Mouse (Mus musculus): Measurements from ENCODE around the gene Eno3. TPM values are rescaled to one million over a fixed set of nuclear protein-coding genes. Genes with fewer than 3 reads are reported as not detected.

Eno3 gene
- polyA plus RNA-seq, 1 experiment from 2014 or later = 9.6 TPM

- Histone ChIP-seq H3K36me3 (ENCODE audit: control insufficient read depth, insufficient read depth, low read length) (no peaks in the 10 kb centered on the region), H3K9ac (ENCODE audit: low read length) (no peak overlapping the region), H3K27me3 (ENCODE audit: control insufficient read depth, insufficient read depth, low read length) (no peaks in the 10 kb centered on the region), H3K4me3 (ENCODE audit: low read depth, low read length) (no peak overlapping the region), H3K27ac (replicated peaks) (no peak overlapping the region), H3K4me2 (replicated peaks; ENCODE audit: low read depth) (no peak overlapping the region), H3K4me1 (replicated peaks; ENCODE audit: control insufficient read depth, insufficient read depth) (no peaks in the 10 kb centered on the region), H3K9me3 (ENCODE audit: control insufficient read depth, low read length) (no peaks in the 10 kb centered on the region)
- no peak for ATAC-seq (ENCODE audit: low FRiP score, low TSS enrichment)
- TF ChIP-seq EP300 (optimal IDR thresholded peaks at IDR 0.05) (no peak), CTCF (IDR thresholded peaks at IDR 0.05; ENCODE audit: low read depth) (no peak)
- DNase-seq (ENCODE audit: low spot score) = no peak
- 83% methylated on average over 1 of the region's 1 CpGs for WGBS
These were observed 18.7 kb upstream of the Eno3 start for GRCm38 (mm10) chr11:70638293-70638692.

GRCm38 (mm10) chr11:70638714-70639278 lies 18.2 kb upstream of the Eno3 start, which contains the start of gene Gp1ba:
Gene Gp1ba, plus strand, starts transcription at chr11:70639122.
- no peak within 1 kb of the TSS for H3K27ac ChIP-seq (replicated peaks)
- no peak within 1 kb of the TSS for H3K4me3 ChIP-seq (ENCODE audit: low read depth, low read length)
- no peaks in the 10 kb centered on the region for H3K9me3 ChIP-seq (ENCODE audit: control insufficient read depth, low read length)
- TF ChIP-seq CTCF (IDR thresholded peaks at IDR 0.05; ENCODE audit: low read depth) (no peak), EP300 (optimal IDR thresholded peaks at IDR 0.05) (no peak)
- ATAC-seq (ENCODE audit: low FRiP score, low TSS enrichment) (no peak), DNase-seq (ENCODE audit: low spot score) (peak; percentile 15)
- no peaks in the 10 kb centered on the region for H3K27me3 ChIP-seq (ENCODE audit: control insufficient read depth, insufficient read depth, low read length)
- no peaks in the 10 kb centered on the region for H3K4me1 ChIP-seq (replicated peaks; ENCODE audit: control insufficient read depth, insufficient read depth)
- H3K4me2 ChIP-seq (replicated peaks; ENCODE audit: low read depth) = no peak within 1 kb of the TSS
- H3K9ac ChIP-seq (ENCODE audit: low read length) = no peak within 1 kb of the TSS
- H3K36me3 ChIP-seq (ENCODE audit: control insufficient read depth, insufficient read depth, low read length) = no peaks in the 10 kb centered on the region
- WGBS = 29% methylated on average over 5 of the region's 5 CpGs

- no peak overlapping the region for H3K4me3 ChIP-seq (ENCODE audit: low read depth, low read length)
- H3K9ac ChIP-seq (ENCODE audit: low read length) = no peak overlapping the region
- no peak overlapping the region for H3K27ac ChIP-seq (replicated peaks)
- peaks cover 7% of the 10 kb centered on the region for H3K36me3 ChIP-seq (ENCODE audit: control insufficient read depth, insufficient read depth, low read length)
- H3K27me3 ChIP-seq (ENCODE audit: control insufficient read depth, insufficient read depth, low read length) = no peaks in the 10 kb centered on the region
- DNase-seq (ENCODE audit: low spot score) = no peak
- H3K9me3 ChIP-seq (ENCODE audit: control insufficient read depth, low read length) = no peaks in the 10 kb centered on the region
- WGBS = 73% methylated on average over 8 of the region's 8 CpGs
- TF ChIP-seq EP300 (optimal IDR thresholded peaks at IDR 0.05) = no peak
- TF ChIP-seq CTCF (IDR thresholded peaks at IDR 0.05; ENCODE audit: low read depth) = no peak
- ATAC-seq (ENCODE audit: low FRiP score, low TSS enrichment) = no peak
- H3K4me2 ChIP-seq (replicated peaks; ENCODE audit: low read depth) = no peak overlapping the region
- H3K4me1 ChIP-seq (replicated peaks; ENCODE audit: control insufficient read depth, insufficient read depth) = no peaks in the 10 kb centered on the region
These were observed 17.0 kb upstream of the Eno3 start for GRCm38 (mm10) chr11:70639976-70640375.

DNA sequence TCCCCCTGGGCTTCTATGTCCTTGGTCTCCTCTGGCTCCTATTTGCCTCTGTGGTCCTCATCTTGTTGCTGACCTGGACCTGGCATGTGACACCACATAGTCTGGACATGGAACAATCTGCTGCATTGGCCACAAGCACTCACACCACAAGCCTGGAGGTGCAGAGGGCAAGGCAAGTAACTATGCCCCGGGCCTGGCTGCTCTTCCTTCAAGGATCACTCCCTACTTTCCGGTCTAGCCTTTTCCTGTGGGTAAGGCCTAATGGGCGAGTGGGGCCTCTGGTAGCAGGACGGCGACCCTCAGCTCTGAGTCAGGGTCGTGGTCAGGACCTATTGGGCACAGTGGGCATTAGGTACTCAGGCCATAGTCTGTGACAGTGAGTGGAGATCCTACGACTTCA lies 15.8 kb upstream of the Eno3 start:
- no peaks in the 10 kb centered on the region for H3K9me3 ChIP-seq (ENCODE audit: control insufficient read depth, low read length)
- DNase-seq (ENCODE audit: low spot score) (no peak), ATAC-seq (ENCODE audit: low FRiP score, low TSS enrichment) (no peak)
- H3K36me3 ChIP-seq (ENCODE audit: control insufficient read depth, insufficient read depth, low read length) = peaks cover 10% of the 10 kb centered on the region
- TF ChIP-seq CTCF (IDR thresholded peaks at IDR 0.05; ENCODE audit: low read depth) (no peak), EP300 (optimal IDR thresholded peaks at IDR 0.05) (no peak)
- no peak overlapping the region for H3K4me3 ChIP-seq (ENCODE audit: low read depth, low read length)
- WGBS = 86% methylated on average over 7 of the region's 7 CpGs
- no peak overlapping the region for H3K27ac ChIP-seq (replicated peaks)
- no peak overlapping the region for H3K4me2 ChIP-seq (replicated peaks; ENCODE audit: low read depth)
- H3K27me3 ChIP-seq (ENCODE audit: control insufficient read depth, insufficient read depth, low read length) = no peaks in the 10 kb centered on the region
- H3K4me1 ChIP-seq (replicated peaks; ENCODE audit: control insufficient read depth, insufficient read depth) = peaks cover 3% of the 10 kb centered on the region
- H3K9ac ChIP-seq (ENCODE audit: low read length) = no peak overlapping the region; the same call in 1 of the 2 replicates

- H3K4me1 ChIP-seq (replicated peaks; ENCODE audit: control insufficient read depth, insufficient read depth) = peaks cover 3% of the 10 kb centered on the region
- ATAC-seq (ENCODE audit: low FRiP score, low TSS enrichment) (no peak), DNase-seq (ENCODE audit: low spot score) (no peak)
These were observed 14.0 kb upstream of the Eno3 start for GRCm38 (mm10) chr11:70643051-70643450.

GRCm38 (mm10) chr11:70644564-70645103 lies 12.4 kb upstream of the Eno3 start:
- DNase-seq (ENCODE audit: low spot score) (no peak), ATAC-seq (ENCODE audit: low FRiP score, low TSS enrichment) (no peak)
- Histone ChIP-seq H3K4me3 (ENCODE audit: low read depth, low read length) (no peak overlapping the region), H3K9ac (ENCODE audit: low read length) (no peak overlapping the region), H3K27me3 (ENCODE audit: control insufficient read depth, insufficient read depth, low read length) (no peaks in the 10 kb centered on the region), H3K36me3 (ENCODE audit: control insufficient read depth, insufficient read depth, low read length) (peaks cover 15% of the 10 kb centered on the region), H3K4me1 (replicated peaks; ENCODE audit: control insufficient read depth, insufficient read depth) (peaks cover 3% of the 10 kb centered on the region), H3K9me3 (ENCODE audit: control insufficient read depth, low read length) (no peaks in the 10 kb centered on the region), H3K27ac (replicated peaks) (no peak overlapping the region), H3K4me2 (replicated peaks; ENCODE audit: low read depth) (no peak overlapping the region)
- no peak for TF ChIP-seq CTCF (IDR thresholded peaks at IDR 0.05; ENCODE audit: low read depth)
- WGBS = 98% methylated on average over 8 of the region's 8 CpGs

More at GRCm38 (mm10) chr11:70643051-70643450, 14.0 kb upstream of the Eno3 start:
- H3K27me3 ChIP-seq (ENCODE audit: control insufficient read depth, insufficient read depth, low read length) = no peaks in the 10 kb centered on the region
- H3K4me3 ChIP-seq (ENCODE audit: low read depth, low read length) = no peak overlapping the region
- WGBS = 89% methylated on average over 6 of the region's 6 CpGs
- no peaks in the 10 kb centered on the region for H3K9me3 ChIP-seq (ENCODE audit: control insufficient read depth, low read length)
- peaks cover 10% of the 10 kb centered on the region for H3K36me3 ChIP-seq (ENCODE audit: control insufficient read depth, insufficient read depth, low read length)
- TF ChIP-seq EP300 (optimal IDR thresholded peaks at IDR 0.05) = no peak
- no peak for TF ChIP-seq CTCF (IDR thresholded peaks at IDR 0.05; ENCODE audit: low read depth)
- no peak overlapping the region for H3K9ac ChIP-seq (ENCODE audit: low read length)
- H3K27ac ChIP-seq (replicated peaks) = no peak overlapping the region
- no peak overlapping the region for H3K4me2 ChIP-seq (replicated peaks; ENCODE audit: low read depth)
